Mouse (Mus musculus): ENCODE measurements around the gene Nppb. TPM values are rescaled to one million over a fixed set of nuclear protein-coding genes. Genes with fewer than 3 reads are reported as not detected.

Gene Nppb
- polyA plus RNA-seq, 1 experiment from 2014 or later, result not detected

DNA sequence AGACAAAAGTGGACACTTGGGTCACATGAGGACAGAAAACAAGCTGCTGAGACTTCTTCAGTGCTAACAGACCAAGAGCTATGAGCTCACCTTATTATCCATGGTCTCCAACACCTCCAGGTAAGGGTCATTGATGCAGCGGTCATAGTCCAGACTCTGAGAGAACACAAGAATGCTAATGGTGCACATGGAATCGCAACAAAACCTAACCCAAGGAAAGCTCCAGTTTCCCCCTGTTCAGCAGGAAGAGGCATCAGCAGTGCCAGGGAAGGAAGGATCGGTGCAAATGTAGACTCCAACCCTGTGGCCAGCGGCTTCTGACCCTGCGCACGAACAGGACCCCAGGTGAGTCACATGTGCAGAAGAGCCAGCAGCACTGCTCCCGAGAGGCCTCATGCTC is 43.7 kb downstream of the Nppb start:
- no peak for DNase-seq (ENCODE audit: low spot score)
- 93% methylated on average over 7 of the region's 7 CpGs for WGBS
- H3K27ac ChIP-seq, result no peak overlapping the region
- no peak overlapping the region for H3K4me3 ChIP-seq
- peaks cover 91% of the 10 kb centered on the region for H3K36me3 ChIP-seq
- H3K4me1 ChIP-seq (replicated peaks), result 0 out of 2 replicates have a peak, but pooled peaks cover 4% of the 10 kb centered on the region
- H3K27me3 ChIP-seq (ENCODE audit: insufficient read depth, poor library complexity, severe bottlenecking), result no peaks in the 10 kb centered on the region
- no peaks in the 10 kb centered on the region for H3K9me3 ChIP-seq

DNA sequence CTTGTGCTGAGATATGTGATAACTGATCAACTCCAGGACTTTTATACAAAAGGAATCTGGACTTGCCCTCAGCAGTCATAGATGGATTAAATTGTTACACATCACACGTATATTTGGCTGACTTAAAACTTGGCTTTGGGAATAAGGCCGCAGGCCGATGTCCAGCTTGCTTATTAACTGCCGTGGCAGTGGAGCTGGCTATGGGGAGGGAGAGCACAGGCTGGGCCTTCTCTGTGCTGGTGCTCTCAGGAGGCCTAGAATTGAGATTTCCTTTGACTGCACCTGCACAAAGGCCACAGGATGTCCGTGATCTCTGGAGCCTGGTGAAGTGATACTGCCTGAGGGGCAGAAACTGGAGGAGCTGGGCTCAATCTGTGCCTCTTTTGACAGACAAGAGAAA is 44.9 kb downstream of the Nppb start:
- Histone ChIP-seq H3K27me3 (ENCODE audit: insufficient read depth, poor library complexity, severe bottlenecking) (no peaks in the 10 kb centered on the region), H3K9me3 (no peaks in the 10 kb centered on the region), H3K36me3 (peaks cover 91% of the 10 kb centered on the region), H3K4me1 (replicated peaks) (0 out of 2 replicates have a peak, but pooled peaks cover 4% of the 10 kb centered on the region), H3K4me3 (no peak overlapping the region), H3K27ac (no peak overlapping the region)
- no peak for DNase-seq (ENCODE audit: low spot score)
- WGBS, result 88% methylated on average over 5 of the region's 5 CpGs

DNA sequence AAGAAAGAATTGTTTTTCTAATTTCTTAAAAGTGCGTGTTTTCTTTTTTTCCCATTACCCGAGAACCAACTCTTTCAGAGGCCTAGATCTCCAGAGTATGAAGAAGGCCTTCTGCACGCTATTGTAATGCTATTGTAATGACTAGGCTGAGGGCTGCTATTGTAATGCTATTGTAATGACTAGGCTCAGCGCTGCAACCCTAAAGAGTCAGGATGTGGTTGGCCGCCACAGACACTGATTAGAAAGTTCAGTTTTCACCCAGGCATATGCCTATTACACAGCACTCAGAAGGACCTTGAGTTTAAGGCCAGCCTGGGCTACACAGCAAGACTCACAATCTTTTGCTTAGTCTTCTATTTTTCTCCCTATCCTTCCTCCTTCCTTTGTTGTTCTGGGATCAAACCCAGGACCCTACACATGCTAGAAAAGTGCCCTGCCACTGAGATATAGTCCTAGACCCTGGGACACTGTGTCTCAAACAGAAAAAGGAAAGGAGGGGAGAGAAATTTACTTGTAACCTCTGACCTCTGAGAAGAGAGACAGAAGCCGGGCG is 48.3 kb downstream of the Nppb start:
- peaks cover 13% of the 10 kb centered on the region for H3K4me1 ChIP-seq (replicated peaks)
- H3K9me3 ChIP-seq, result no peaks in the 10 kb centered on the region
- H3K36me3 ChIP-seq, result peaks cover 71% of the 10 kb centered on the region
- H3K27ac ChIP-seq, result no peak overlapping the region
- WGBS, result 68% methylated on average over 7 of the region's 7 CpGs
- H3K4me3 ChIP-seq, result no peak overlapping the region
- no peaks in the 10 kb centered on the region for H3K27me3 ChIP-seq (ENCODE audit: insufficient read depth, poor library complexity, severe bottlenecking)
- DNase-seq (ENCODE audit: low spot score), result no peak

DNA sequence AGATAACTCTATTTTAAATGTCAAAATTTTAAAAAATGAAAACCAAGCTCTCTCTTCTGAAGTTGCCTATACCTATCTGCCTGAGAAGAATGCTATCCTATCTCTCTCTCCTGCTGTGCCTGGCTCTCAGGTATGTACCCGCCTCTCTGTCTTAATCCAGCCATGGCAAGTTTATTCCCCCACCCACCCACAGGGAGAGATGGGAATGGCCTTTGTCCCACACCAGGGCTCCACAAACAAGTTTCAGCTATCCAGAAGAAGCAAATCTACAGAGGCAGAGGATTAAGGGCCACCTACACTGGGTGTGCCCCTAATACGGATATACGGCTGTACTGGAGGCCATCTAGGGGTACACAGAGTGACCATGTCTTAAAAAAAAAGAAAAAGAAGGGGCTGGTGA is 49.9 kb downstream of the Nppb start:
- peaks cover 60% of the 10 kb centered on the region for H3K36me3 ChIP-seq
- WGBS, result 88% methylated on average over 3 of the region's 3 CpGs
- H3K27ac ChIP-seq, result no peak overlapping the region
- no peak overlapping the region for H3K4me3 ChIP-seq
- no peaks in the 10 kb centered on the region for H3K9me3 ChIP-seq
- no peaks in the 10 kb centered on the region for H3K27me3 ChIP-seq (ENCODE audit: insufficient read depth, poor library complexity, severe bottlenecking)
- no peak for DNase-seq (ENCODE audit: low spot score)
- H3K4me1 ChIP-seq (replicated peaks), result peaks cover 28% of the 10 kb centered on the region

Other genes starting within 250 kb of the Nppb start
- 4.6 and 6.4 TPM in 2 replicates for gene Zfp984, start 176.0 kb upstream of the Nppb start, polyA plus RNA-seq (2016; fragmentation: Nextera tagmentation; extraction: Ambion mirVana)
- gene Zfp933, start 137.4 kb upstream of the Nppb start, polyA plus RNA-seq (2016; fragmentation: Nextera tagmentation; extraction: Ambion mirVana), result 4.4 and 5.1 TPM in 2 replicates
- gene Miip, start 117.0 kb upstream of the Nppb start, polyA plus RNA-seq (2016; fragmentation: Nextera tagmentation; extraction: Ambion mirVana), result 67.6 and 69.3 TPM in 2 replicates
- 13.5 and 15.8 TPM in 2 replicates for gene Fv1, start 116.8 kb upstream of the Nppb start, polyA plus RNA-seq (2016; fragmentation: Nextera tagmentation; extraction: Ambion mirVana)
- 43.4 and 52.4 TPM in 2 replicates for gene Mfn2, start 81.1 kb upstream of the Nppb start, polyA plus RNA-seq (2016; fragmentation: Nextera tagmentation; extraction: Ambion mirVana)
- 30.5 and 31.2 TPM in 2 replicates for gene Plod1, start 49.0 kb upstream of the Nppb start, polyA plus RNA-seq (2016; fragmentation: Nextera tagmentation; extraction: Ambion mirVana)
- 11.9 and 14.9 TPM in 2 replicates for gene 2510039O18Rik, start 44.9 kb upstream of the Nppb start, polyA plus RNA-seq (2016; fragmentation: Nextera tagmentation; extraction: Ambion mirVana)
- gene Nppa, start 14.9 kb downstream of the Nppb start, polyA plus RNA-seq (2016; fragmentation: Nextera tagmentation; extraction: Ambion mirVana), result 0.21 TPM in 1 of 2 replicates, not detected in the other
- 13.9 and 17.8 TPM in 2 replicates for gene Clcn6, start 53.0 kb downstream of the Nppb start, polyA plus RNA-seq (2016; fragmentation: Nextera tagmentation; extraction: Ambion mirVana)
- 28.1 and 30.0 TPM in 2 replicates for gene Mthfr, start 53.3 kb downstream of the Nppb start, polyA plus RNA-seq (2016; fragmentation: Nextera tagmentation; extraction: Ambion mirVana)
- 15.6 and 15.7 TPM in 2 replicates for gene Agtrap, start 102.2 kb downstream of the Nppb start, polyA plus RNA-seq (2016; fragmentation: Nextera tagmentation; extraction: Ambion mirVana)
- gene Mad2l2, start 144.6 kb downstream of the Nppb start, polyA plus RNA-seq (2016; fragmentation: Nextera tagmentation; extraction: Ambion mirVana), result 74.3 and 86.9 TPM in 2 replicates
- gene Draxin, start 144.9 kb downstream of the Nppb start, polyA plus RNA-seq (2016; fragmentation: Nextera tagmentation; extraction: Ambion mirVana), result 6.5 and 13.1 TPM in 2 replicates
- 11.0 and 15.6 TPM in 2 replicates for gene Fbxo6, start 166.4 kb downstream of the Nppb start, polyA plus RNA-seq (2016; fragmentation: Nextera tagmentation; extraction: Ambion mirVana)
- gene Fbxo44, start 174.7 kb downstream of the Nppb start, polyA plus RNA-seq (2016; fragmentation: Nextera tagmentation; extraction: Ambion mirVana), result 48.0 and 86.5 TPM in 2 replicates
- 3.3 and 4.6 TPM in 2 replicates for gene Fbxo2, start 174.8 kb downstream of the Nppb start, polyA plus RNA-seq (2016; fragmentation: Nextera tagmentation; extraction: Ambion mirVana)